Mouse (Mus musculus): Measurements from ENCODE around the gene 1700123K08Rik.
A peak's percentile ranks its signal among the peaks of the same experiment; 100 is the strongest.
"Not testable (repeated sequence)": the region's sequence is repeated elsewhere in the genome, so short reads cannot be mapped to it uniquely, and the experiment has no call there.

The 1700123K08Rik gene

GRCm38 (mm10) chr5:138564612-138565011, at the start of gene 1700123K08Rik:
TSS of gene 1700123K08Rik (minus strand) at chr5:138564712.
- DNase-seq (ENCODE audit: low spot score) = not testable (repeated sequence)

DNA sequence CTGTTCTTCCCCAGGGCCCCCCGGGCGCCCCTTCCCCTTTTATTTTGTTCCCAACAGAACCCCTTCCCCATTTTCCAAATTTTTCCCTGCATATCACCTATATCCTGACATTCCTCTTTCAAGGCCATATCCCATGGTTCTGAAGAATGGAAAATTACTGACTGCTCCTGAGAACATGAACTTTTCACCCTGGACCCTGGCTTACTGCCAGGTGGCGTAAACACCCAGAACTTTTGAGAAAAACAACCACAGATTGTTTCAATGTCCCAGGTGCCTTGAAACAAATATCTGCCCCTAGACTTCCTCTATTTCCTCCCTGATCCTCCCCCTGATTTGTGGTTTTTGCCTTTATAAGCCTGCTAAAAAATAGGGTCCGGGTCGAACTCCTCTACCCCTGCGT, 22.9 kb upstream of the 1700123K08Rik start:
- no peak for DNase-seq (ENCODE audit: low spot score)

GRCm38 (mm10) chr5:138571623-138572022, 7.1 kb upstream of the 1700123K08Rik start:
- peak; percentile 5 for DNase-seq (ENCODE audit: low spot score)

GRCm38 (mm10) chr5:138552718-138553117, 11.8 kb downstream of the 1700123K08Rik start:
- DNase-seq (ENCODE audit: low spot score) = no peak

DNA sequence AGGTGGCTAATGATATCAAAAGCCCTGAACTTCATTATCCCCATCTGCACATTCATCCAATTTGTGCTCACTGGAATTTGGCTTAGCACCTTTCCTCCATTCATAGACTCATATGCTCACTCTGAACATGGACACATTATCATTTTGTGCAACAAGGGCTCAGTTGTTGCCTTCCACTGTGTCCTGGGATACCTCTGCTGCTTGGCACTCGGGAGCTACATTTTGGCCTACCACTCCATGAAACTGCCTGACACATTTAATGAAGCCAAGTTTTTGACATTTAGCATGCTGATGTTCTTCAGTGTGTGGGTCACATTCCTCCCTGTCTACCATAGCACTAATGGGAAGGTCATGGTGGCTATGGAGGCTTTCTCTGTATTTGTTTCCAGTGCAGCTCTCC, 32.0 kb downstream of the 1700123K08Rik start:
- DNase-seq (ENCODE audit: low spot score) = no peak
